In genomic region chr6:54171385-54171784, GRCm38 (mm10) we compare ENCODE assay signal across 24 mouse cellular contexts.
DNase-seq lines count a peak whose midpoint lies in the region; ATAC-seq and TF ChIP-seq lines count a peak whose summit lies in the region.
"Had no signal": no experiment of that assay in that cellular context is flagged by ENCODE, and none has a peak within 500 bp of the region (broad histone marks: within the 10 kb centered on the region; RNA-seq: fewer than 3 reads in every experiment).

No protein-coding gene starts in this region.

- no peaks in the 10 kb centered on the region for H3K36me3 ChIP-seq in heart, embryonic 10.5 days
- H3K36me3 ChIP-seq in midbrain, embryonic 13.5 days, result no peaks in the 10 kb centered on the region
- H3K36me3 ChIP-seq in midbrain, embryonic 15.5 days (replicated peaks), result no peaks in the 10 kb centered on the region
- no peaks in the 10 kb centered on the region for H3K36me3 ChIP-seq in stomach, postnatal 0 days (ENCODE audit: control insufficient read depth, insufficient read depth, low read length)
- H3K36me3 ChIP-seq: embryonic facial prominence, embryonic 12.5 days; embryonic facial prominence, embryonic 15.5 days; heart, embryonic 12.5 days; heart, embryonic 15.5 days had no signal

- DNase-seq in cerebellum, adult 11-12 months, result peak; percentile 2
- DNase-seq in heart, embryonic 10.5 days (ENCODE audit: low spot score), result peak; percentile 61
- no peak for DNase-seq in heart, postnatal 10 days
- no peak for DNase-seq in stomach, postnatal 0 days (ENCODE audit: low spot score)
- no peak for DNase-seq in retina, postnatal 1 day
- DNase-seq: adrenal gland, adult 8-10 months; adrenal gland, postnatal 25 days; cerebellum, adult 9-11 months; cerebellum, postnatal 25 days; gastrocnemius, postnatal 10 days; gastrocnemius, postnatal 36 days had no signal

- no peak for ATAC-seq in cerebellum, adult (ENCODE audit: insufficient number of reproducible peaks, low FRiP score, low TSS enrichment)
- ATAC-seq in midbrain, embryonic 13.5 days, result 0 out of 2 replicates have a peak, but pooled peaks have one; percentile 20
- ATAC-seq in midbrain, embryonic 15.5 days (replicated peaks), result no peak
- ATAC-seq in stomach, postnatal 0 days (ENCODE audit: low FRiP score, low TSS enrichment), result peak; percentile 42; the same call in 1 of the 2 replicates
- ATAC-seq: activated CD4-positive, CD25-positive, alpha-beta regulatory T cell, adult 4 months; forebrain, embryonic 13.5 days; forebrain, embryonic 16.5 days; hindbrain, postnatal 0 days; inflammation-experienced regulatory T-cells, adult 6 months had no signal

- no peaks in the 10 kb centered on the region for H3K27me3 ChIP-seq in heart, embryonic 10.5 days (ENCODE audit: insufficient read depth, poor library complexity, severe bottlenecking)
- no peaks in the 10 kb centered on the region for H3K27me3 ChIP-seq in midbrain, embryonic 13.5 days
- no peaks in the 10 kb centered on the region for H3K27me3 ChIP-seq in midbrain, embryonic 15.5 days (replicated peaks)
- H3K27me3 ChIP-seq in stomach, postnatal 0 days (ENCODE audit: control insufficient read depth, insufficient read depth, low read length), result no peaks in the 10 kb centered on the region
- H3K27me3 ChIP-seq: embryonic facial prominence, embryonic 12.5 days; embryonic facial prominence, embryonic 15.5 days; forebrain, embryonic 13.5 days; heart, embryonic 12.5 days; heart, embryonic 15.5 days had no signal

- H3K4me3 ChIP-seq in heart, embryonic 10.5 days, result no peak overlapping the region
- no peak overlapping the region for H3K4me3 ChIP-seq in midbrain, embryonic 13.5 days (replicated peaks)
- no peak overlapping the region for H3K4me3 ChIP-seq in midbrain, embryonic 15.5 days
- no peak overlapping the region for H3K4me3 ChIP-seq in stomach, postnatal 0 days (ENCODE audit: low read depth, low read length)
- H3K4me3 ChIP-seq: embryonic facial prominence, embryonic 12.5 days; embryonic facial prominence, embryonic 15.5 days; forebrain, embryonic 13.5 days; heart, embryonic 12.5 days; heart, embryonic 15.5 days had no signal

- no peak overlapping the region for H3K4me2 ChIP-seq in midbrain, embryonic 13.5 days (replicated peaks)
- H3K4me2 ChIP-seq in midbrain, embryonic 15.5 days, result no peak overlapping the region
- no peak overlapping the region for H3K4me2 ChIP-seq in stomach, postnatal 0 days (replicated peaks; ENCODE audit: low read depth)
- H3K4me2 ChIP-seq: embryonic facial prominence, embryonic 12.5 days; embryonic facial prominence, embryonic 15.5 days; forebrain, embryonic 13.5 days; heart, embryonic 12.5 days; heart, embryonic 15.5 days; hindbrain, embryonic 14.5 days had no signal

- WGBS in heart, embryonic 10.5 days, result 88% methylated on average over 6 of the region's 6 CpGs
- WGBS in midbrain, embryonic 13.5 days, result 75% methylated on average over 6 of the region's 6 CpGs
- 77% methylated on average over 6 of the region's 6 CpGs for WGBS in midbrain, embryonic 15.5 days
- 61% methylated on average over 6 of the region's 6 CpGs for WGBS in stomach, postnatal 0 days

- no peak overlapping the region for H3K9ac ChIP-seq in midbrain, embryonic 13.5 days (replicated peaks)
- no peak overlapping the region for H3K9ac ChIP-seq in midbrain, embryonic 15.5 days
- no peak overlapping the region for H3K9ac ChIP-seq in stomach, postnatal 0 days (ENCODE audit: low read length)
- H3K9ac ChIP-seq: embryonic facial prominence, embryonic 12.5 days; embryonic facial prominence, embryonic 15.5 days; forebrain, embryonic 13.5 days; heart, embryonic 12.5 days; heart, embryonic 15.5 days; hindbrain, embryonic 14.5 days had no signal

- H3K9me3 ChIP-seq in heart, embryonic 10.5 days, result no peaks in the 10 kb centered on the region
- H3K9me3 ChIP-seq in midbrain, embryonic 13.5 days, result no peaks in the 10 kb centered on the region
- H3K9me3 ChIP-seq in midbrain, embryonic 15.5 days, result no peaks in the 10 kb centered on the region
- H3K9me3 ChIP-seq in stomach, postnatal 0 days (ENCODE audit: control insufficient read depth, low read length), result no peaks in the 10 kb centered on the region
- H3K9me3 ChIP-seq: embryonic facial prominence, embryonic 12.5 days; embryonic facial prominence, embryonic 15.5 days; forebrain, embryonic 13.5 days; heart, embryonic 12.5 days; heart, embryonic 15.5 days had no signal

- no peaks in the 10 kb centered on the region for H3K4me1 ChIP-seq in heart, embryonic 10.5 days
- 0 out of 2 replicates have a peak, but pooled peaks cover 17% of the 10 kb centered on the region for H3K4me1 ChIP-seq in midbrain, embryonic 13.5 days (replicated peaks)
- peaks cover 4% of the 10 kb centered on the region; the same call in 1 of the 2 replicates for H3K4me1 ChIP-seq in midbrain, embryonic 15.5 days
- H3K4me1 ChIP-seq in stomach, postnatal 0 days (replicated peaks; ENCODE audit: control insufficient read depth, insufficient read depth), result 0 out of 2 replicates have a peak, but pooled peaks cover 2% of the 10 kb centered on the region
- H3K4me1 ChIP-seq: embryonic facial prominence, embryonic 12.5 days; embryonic facial prominence, embryonic 15.5 days; heart, embryonic 12.5 days; heart, embryonic 15.5 days had no signal

- intact Hi-C loops in heart, postnatal 10 days (cut with DNase I), result no loop called here

- TF ChIP-seq EP300 in stomach, postnatal 0 days (optimal IDR thresholded peaks at IDR 0.05), result no peak

- no peak for TF ChIP-seq CTCF in stomach, postnatal 0 days (IDR thresholded peaks at IDR 0.05; ENCODE audit: low read depth)

- H3K27ac ChIP-seq in heart, embryonic 10.5 days, result no peak overlapping the region
- H3K27ac ChIP-seq in midbrain, embryonic 13.5 days, result no peak overlapping the region
- no peak overlapping the region for H3K27ac ChIP-seq in midbrain, embryonic 15.5 days
- no peak overlapping the region for H3K27ac ChIP-seq in stomach, postnatal 0 days (replicated peaks)
- H3K27ac ChIP-seq: embryonic facial prominence, embryonic 12.5 days; embryonic facial prominence, embryonic 15.5 days; forebrain, embryonic 13.5 days; heart, embryonic 15.5 days; hindbrain, embryonic 14.5 days; hindbrain, postnatal 0 days had no signal

Comparison
In these comparisons a context has a peak if more than half of its experiments do, and no peak if none do; other contexts are left out.
1. DNase-seq: peak in cerebellum, adult 11-12 months (single experiment) and heart, embryonic 10.5 days (single experiment); none in heart, postnatal 10 days (0 of 2), stomach, postnatal 0 days (single experiment) and retina, postnatal 1 day (single experiment).
2. ATAC-seq: peak in midbrain, embryonic 13.5 days (single experiment) and stomach, postnatal 0 days (single experiment); none in cerebellum, adult (single experiment) and midbrain, embryonic 15.5 days (single experiment).